Mouse (Mus musculus) stomach, postnatal 0 days (tissue): Measurements from ENCODE around the gene Spata16.

Experiments
- CTCF ChIP-seq: IDR thresholded peaks from 2 replicates; pipeline ENCODE4 v1.5.1; 2016; ENCODE audit warnings: antibody characterized with exemption, low read depth, mild to moderate bottlenecking, moderate library complexity
- EP300 ChIP-seq: optimal IDR thresholded peaks from 2 replicates; pipeline ENCODE3; 2016; ENCODE audit warnings: antibody characterized with exemption

DNA sequence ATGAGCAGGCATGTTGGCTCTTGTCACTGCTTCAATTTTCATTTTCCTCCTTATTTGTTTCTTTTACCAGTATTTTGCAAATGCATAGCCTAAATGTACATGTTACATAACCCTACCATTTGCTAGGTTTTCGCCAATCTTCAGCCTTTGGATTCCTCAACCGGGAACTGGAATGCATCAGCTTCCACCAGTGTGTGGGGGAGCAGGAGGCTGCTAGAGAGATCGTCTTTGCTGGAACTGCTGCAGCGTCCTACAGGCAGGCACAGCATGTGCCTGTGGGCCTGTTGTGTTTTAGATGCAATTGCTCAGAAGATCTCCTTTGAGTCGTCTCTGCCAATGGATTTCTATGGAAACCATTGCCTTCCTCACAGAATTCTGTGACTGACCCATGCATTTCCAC is 182.0 kb downstream of the Spata16 start:
- TF ChIP-seq CTCF (no peak), EP300 (no peak)
